Mouse (Mus musculus): ENCODE data around the gene Galr3.
"Not testable (repeated sequence)": the region's sequence is repeated elsewhere in the genome, so short reads cannot be mapped to it uniquely, and the experiment has no call there.

The Galr3 gene

GRCm38 (mm10) chr15:79041585-79041984 lies at the start of gene Galr3:
Galr3 (plus strand) TSS chr15:79041885.
- no peak for DNase-seq (ENCODE audit: low spot score in 2 of 2)

- no peak for DNase-seq (ENCODE audit: low spot score in 2 of 2)
These were observed 49.5 kb upstream of the Galr3 start for GRCm38 (mm10) chr15:78992235-78992634.

GRCm38 (mm10) chr15:78992925-78993324 lies 48.8 kb upstream of the Galr3 start:
- no peak for DNase-seq (ENCODE audit: low spot score in 2 of 2)

DNA sequence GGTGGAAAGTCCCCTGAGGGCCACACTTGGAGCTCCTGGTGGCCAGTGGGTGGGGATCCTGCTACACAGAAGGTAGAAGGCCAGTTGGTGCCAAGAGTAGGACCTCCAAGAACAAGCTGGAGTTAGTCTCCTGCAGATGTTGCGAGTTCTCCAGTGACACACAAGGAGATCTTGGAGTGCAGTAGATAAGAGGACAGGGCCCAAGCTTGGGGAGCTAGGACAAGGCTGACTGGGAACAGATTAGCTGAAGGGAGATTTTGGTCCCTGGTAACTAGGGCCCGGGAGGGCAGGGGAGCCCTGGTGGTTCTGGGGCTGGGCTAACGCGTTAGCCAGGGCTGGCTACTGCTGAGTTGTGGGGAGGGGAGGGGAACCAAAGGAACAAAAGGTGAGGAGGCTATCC lies 45.8 kb upstream of the Galr3 start:
- no peak for DNase-seq (ENCODE audit: low spot score in 2 of 2)

GRCm38 (mm10) chr15:78996663-78997062 lies 45.0 kb upstream of the Galr3 start:
- DNase-seq (ENCODE audit: low spot score in 2 of 2): no peak

GRCm38 (mm10) chr15:78998348-78998747 lies 43.3 kb upstream of the Galr3 start:
- no peak for DNase-seq (ENCODE audit: low spot score in 2 of 2)

DNA sequence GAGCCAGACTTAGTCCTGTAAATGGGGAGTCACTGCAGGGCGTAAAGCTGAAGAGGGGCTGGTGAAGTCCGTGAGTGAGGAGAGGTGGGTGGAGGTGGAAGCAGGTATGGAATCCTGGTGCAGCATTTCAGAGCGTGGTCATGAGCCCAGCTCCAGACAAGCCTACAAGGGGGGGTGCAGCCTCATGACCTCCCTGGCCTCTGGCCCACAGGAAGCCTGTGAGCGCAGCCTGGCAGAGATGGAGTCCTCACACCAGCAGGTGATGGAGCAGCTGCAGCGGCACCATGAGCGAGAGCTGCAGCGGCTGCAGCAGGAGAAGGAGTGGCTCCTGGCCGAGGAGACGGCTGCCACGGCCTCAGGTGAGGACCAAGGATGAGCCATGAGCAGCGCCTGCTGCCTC lies 42.1 kb upstream of the Galr3 start:
- no peak for DNase-seq (ENCODE audit: low spot score in 2 of 2)

GRCm38 (mm10) chr15:79000357-79000791 lies 41.3 kb upstream of the Galr3 start:
- DNase-seq (ENCODE audit: low spot score in 2 of 2): no peak

DNA sequence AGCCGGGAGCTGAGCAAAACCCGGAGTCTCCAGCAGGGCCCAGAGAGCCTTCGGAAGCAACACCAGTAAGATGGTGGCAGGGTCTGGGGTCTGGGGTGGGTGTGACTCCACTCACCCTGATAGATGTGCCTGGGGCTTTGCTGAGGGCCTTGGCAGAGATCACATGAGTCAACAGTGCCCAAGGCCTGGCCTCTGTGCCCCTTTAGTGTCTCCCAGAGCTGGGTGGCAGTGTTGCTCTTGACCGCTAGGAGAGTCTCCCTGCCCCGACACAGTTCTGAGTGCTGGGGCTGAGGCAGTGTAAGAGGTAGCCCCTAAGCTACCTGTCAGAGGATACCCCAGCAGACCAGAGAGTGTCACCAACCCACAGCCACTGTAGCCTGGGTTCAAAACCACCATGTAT lies 40.1 kb upstream of the Galr3 start:
- no peak for DNase-seq (ENCODE audit: low spot score in 2 of 2)

DNA sequence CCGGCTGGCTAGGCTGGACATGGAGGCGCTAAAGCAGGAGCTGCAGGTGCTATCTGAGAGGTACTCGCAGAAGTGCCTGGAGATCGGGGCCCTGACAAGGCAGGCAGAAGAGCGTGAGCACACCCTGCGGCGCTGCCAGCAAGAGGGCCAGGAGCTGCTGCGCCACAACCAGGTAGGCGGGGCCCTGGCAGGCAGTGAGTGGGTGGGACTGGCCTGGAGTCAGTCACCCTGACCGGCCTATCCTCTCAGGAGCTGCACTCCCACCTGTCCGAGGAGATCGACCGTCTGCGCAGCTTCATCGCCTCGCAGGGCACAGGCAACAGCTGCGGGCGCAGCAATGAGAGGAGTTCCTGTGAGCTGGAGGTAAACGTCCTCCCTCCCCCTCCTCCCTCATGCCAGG lies 39.6 kb upstream of the Galr3 start:
- DNase-seq (ENCODE audit: low spot score in 2 of 2): no peak

DNA sequence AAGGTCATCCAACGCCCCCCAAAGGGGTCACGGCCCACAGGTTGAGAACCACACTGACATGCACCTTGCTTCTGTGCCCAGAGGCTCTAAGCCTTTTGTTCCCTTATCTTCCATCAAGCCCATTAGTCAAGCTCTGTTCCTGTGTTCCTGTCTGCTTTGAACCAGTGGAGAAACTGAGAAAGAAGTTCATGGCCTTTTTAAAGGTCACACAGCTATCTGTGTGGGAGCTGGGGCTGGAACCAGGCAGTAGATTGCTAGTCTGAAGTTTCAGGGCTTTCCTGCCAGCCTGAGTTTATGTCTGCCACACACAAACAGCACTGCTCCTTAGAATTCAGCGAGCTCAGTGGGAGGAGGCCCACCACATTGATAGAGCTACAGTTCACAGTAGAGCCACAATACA lies 38.6 kb upstream of the Galr3 start:
- no peak for DNase-seq (ENCODE audit: low spot score in 2 of 2)

DNA sequence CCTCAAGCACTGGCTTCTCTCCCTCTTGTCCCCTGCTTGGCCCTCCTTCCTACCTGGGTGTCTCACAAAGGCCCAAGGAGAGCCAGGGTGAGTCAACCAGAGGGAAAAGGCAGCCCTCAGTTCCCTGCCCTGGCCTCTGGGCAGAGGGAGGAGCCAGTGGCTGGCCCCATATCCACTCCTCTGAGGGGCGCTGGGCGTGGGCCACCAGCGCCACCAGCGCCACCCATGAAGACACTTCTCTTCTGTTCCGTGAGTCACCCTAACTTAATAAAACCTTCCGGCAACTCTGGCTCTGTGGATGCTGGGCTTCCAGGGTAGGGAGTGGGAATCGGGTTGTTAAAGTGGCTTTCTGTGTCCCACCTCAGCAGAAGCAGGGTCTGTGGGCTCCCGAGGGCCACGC lies 36.1 kb upstream of the Galr3 start:
- no peak for DNase-seq (ENCODE audit: low spot score in 2 of 2)

- no peak for DNase-seq (ENCODE audit: low spot score in 2 of 2)
These were observed 35.0 kb upstream of the Galr3 start for GRCm38 (mm10) chr15:79006638-79007037.

DNA sequence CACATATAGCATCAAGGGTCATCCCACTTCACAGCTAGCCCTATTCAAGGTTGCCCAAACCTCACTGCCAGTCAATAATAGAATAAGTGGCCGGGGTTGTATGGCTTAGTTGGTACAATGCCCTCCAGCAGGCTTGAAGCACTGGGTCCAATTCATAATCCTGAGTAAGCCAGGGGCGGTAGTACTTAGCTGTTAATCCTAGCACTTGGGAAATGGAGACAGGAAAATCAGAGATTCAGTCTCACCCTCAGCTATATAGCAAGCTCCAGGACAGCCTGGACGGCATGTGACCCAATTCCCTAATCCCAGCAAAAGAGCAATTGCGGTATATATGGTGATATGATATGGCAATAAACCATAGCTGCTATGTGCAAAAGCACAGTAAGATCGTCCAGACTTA lies 34.6 kb upstream of the Galr3 start:
- DNase-seq (ENCODE audit: low spot score in 2 of 2): no peak

DNA sequence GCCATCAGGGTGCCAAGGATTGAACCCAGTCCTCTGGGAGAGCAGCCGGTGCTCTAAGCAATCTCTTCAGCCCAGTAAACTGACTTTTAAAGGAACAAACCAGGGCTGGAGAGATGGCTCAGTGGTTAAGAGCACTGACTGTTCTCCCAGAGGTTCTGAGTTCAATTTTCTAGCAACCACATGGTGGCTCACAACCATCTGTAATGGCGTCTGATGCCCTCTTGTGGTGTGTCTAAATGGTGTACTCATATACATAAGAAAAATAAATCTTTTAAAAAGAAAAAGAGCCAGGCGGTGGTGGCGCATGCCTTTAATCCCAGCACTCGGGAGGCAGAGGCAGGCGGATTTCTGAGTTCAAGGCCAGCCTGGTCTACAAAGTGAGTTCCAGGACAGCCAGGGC lies 33.8 kb upstream of the Galr3 start:
- DNase-seq (ENCODE audit: low spot score in 2 of 2): not testable (repeated sequence)

DNA sequence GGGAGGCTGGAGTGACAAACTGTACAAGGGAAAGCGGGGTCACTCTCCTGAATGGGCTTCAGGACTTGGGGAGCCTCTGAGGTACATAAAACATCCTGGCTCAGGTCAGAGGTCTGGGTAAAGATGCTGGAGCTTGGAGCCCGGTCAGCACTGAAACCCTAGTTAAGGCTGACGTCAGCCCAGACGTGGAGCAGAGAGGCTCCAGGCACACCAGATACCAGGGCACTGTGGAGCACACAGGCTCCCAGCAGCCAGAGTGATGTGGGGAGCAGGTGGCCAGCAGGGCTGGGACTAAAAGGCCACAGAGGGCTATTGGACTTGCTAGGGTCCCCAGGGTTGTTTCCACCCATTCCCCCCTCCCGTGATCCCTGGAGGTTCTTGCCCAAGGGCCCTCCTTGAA lies 32.0 kb upstream of the Galr3 start:
- no peak for DNase-seq (ENCODE audit: low spot score in 2 of 2)

GRCm38 (mm10) chr15:79011550-79011949 lies 30.1 kb upstream of the Galr3 start:
- no peak for DNase-seq (ENCODE audit: low spot score in 2 of 2)

DNA sequence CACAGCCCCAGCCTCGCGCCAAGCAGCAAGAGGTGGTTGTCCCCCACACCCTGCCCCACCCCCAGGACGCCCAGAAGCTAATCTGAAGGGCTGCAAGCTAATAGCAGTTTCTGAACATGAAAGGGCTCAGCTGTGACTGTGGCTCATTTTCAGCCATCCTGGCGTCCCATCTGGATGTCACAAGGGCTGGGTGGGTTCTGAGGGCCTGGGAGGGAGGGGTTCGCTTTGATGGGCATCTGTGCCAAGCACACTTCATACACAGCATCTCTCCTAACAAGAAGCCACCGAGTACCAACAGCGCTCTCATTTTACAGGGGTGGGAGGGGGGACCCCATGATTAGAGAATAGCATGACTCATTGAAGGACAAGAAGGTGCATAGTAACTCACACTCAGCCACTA lies 28.3 kb upstream of the Galr3 start:
- DNase-seq (ENCODE audit: low spot score in 2 of 2): no peak

GRCm38 (mm10) chr15:79018191-79018590 lies 23.5 kb upstream of the Galr3 start:
- no peak for DNase-seq (ENCODE audit: low spot score in 2 of 2)

DNA sequence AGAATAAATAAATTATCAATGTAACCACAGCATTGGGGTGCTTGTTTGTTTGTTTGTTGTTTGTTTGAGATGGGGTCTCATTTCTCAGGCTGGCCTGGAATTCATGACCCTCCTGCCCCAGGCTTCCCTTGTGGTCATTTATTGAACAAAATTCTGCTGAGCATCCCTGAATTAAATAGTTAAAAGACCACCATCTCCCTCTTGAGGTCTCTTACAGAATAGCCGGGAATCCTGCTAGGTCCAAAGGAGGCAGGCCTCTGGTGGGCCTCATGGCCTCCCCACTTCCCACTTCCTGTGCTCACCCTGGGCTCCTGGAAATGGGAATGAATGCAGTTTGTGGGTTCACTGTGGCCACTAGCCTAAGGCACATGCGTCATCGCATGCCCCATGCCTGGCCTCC lies 22.8 kb upstream of the Galr3 start:
- DNase-seq (ENCODE audit: low spot score in 2 of 2): no peak

- DNase-seq (ENCODE audit: low spot score in 2 of 2): no peak
These were observed 18.9 kb upstream of the Galr3 start for GRCm38 (mm10) chr15:79022671-79023230.

- no peak for DNase-seq (ENCODE audit: low spot score in 2 of 2)
These were observed 18.3 kb upstream of the Galr3 start for GRCm38 (mm10) chr15:79023366-79023765.

DNA sequence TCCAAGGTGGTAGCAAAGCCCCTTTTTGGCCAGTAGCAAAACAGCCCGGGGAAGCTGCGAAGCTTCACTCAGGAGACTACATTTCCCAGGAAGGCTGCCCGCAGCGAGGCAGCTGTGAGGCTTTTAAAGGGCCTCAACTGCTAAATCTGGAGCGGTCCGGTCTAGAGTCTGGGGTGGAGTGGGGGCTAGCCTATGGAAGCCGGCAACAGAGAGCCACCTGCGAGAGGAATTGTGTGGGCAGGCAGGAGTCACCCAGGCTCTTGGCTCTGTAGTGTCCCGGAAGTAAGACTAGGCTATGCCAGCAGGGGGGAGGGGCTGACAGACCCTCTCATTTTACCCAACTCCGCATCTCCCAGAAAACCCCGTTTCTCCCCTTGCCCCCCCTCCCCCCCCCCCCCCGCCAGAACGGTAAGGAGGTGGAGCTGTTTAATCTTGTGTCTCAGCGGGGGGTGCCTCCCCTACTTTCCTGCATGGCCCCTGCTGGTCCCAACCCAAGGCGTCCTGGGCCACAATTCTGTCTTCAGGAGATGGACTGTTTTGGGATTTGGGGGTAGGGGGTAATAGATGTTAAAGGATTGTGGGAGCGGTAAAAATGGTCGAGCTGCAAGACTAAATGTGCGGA lies 15.9 kb upstream of the Galr3 start:
- no peak for DNase-seq (ENCODE audit: low spot score in 2 of 2)

Measured in spleen, postnatal 4 days (tissue).